Mouse (Mus musculus): ENCODE data around the gene Enox1. TPM values are rescaled to one million over a fixed set of nuclear protein-coding genes. Genes with fewer than 3 reads are reported as not detected.

Gene Enox1
- polyA plus RNA-seq (2014; fragmentation: Illumina TruSeq; extraction: RNeasy Lipid Tissue Mini Kit (QIAGEN cat#74804); ENCODE audit: low read depth, low replicate concordance) = not detected

GRCm38 (mm10) chr14:77156222-77156910 is at the start of gene Enox1:
Enox1 (plus strand) TSS chr14:77156763.

Other genes starting within 250 kb of the Enox1 start
- gene Ccdc122, start 120.0 kb upstream of the Enox1 start, polyA plus RNA-seq (2014; fragmentation: Illumina TruSeq; extraction: RNeasy Lipid Tissue Mini Kit (QIAGEN cat#74804); ENCODE audit: low read depth, low replicate concordance) = 17.4 TPM
- gene Lacc1, start 119.9 kb upstream of the Enox1 start, polyA plus RNA-seq (2014; fragmentation: Illumina TruSeq; extraction: RNeasy Lipid Tissue Mini Kit (QIAGEN cat#74804); ENCODE audit: low read depth, low replicate concordance) = 18.0 TPM

Measured in liver, adult 10 weeks (tissue).